Mouse (Mus musculus) kidney, adult 11 months (tissue): Measurements from ENCODE around the gene Fcrlb.

Source experiments
- DNase-seq: peaks from one replicate; pipeline ENCODE4 v3.0.0; 2022

The Fcrlb gene

DNA sequence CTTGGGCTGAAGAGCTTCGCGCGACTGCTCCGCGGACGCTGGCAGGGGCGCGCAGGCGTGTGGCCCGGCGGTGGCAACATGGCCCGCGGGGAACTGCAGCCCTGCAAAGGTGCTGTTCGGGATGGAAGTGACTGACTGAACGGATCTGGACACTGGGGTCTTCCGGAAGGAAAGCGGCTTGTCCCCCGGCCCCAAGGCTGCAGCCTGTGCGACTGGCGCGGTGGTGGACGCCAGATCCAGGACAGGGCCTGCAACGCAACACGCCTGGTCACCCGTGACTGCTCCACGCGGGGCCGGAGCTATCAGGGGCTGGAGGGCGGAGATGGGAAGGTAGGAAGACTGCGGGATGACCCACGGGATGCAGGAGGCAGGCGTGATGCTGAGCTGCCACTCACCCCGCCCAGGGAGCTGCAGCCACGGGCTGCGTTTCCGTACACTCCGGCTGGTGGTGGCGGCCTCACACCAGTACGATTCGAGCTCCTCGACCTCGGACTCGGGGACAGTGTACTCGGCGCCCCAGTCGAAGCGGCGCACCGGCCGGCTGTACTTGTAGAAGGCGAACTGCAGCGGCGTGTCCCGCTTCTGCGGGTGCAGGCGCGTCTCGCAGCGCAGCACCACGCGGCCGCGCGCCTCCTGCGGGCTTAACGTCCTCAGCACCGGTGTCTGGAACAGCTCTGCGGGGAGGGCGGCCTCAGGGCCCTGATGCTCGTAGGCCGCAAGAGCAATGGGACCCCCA lies 5.1 kb downstream of the Fcrlb start:
- DNase-seq = no peak

DNA sequence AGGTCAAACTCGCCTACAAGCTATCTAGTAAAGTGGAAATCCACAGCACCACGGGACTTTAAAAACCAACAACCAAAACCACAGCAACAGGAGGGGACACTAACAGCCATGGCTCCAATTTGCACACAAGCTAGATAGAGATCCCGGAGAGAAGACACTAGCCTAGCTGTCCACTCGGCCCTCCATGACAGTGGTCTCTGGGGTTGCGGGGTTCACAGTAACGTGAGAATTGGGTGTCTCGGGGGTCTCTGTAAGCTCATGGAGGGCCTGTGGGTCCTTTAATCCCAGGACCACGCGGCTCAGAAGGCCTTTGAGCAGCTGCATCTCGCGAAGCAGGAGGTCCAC lies 5.7 kb downstream of the Fcrlb start:
- no peak for DNase-seq

DNA sequence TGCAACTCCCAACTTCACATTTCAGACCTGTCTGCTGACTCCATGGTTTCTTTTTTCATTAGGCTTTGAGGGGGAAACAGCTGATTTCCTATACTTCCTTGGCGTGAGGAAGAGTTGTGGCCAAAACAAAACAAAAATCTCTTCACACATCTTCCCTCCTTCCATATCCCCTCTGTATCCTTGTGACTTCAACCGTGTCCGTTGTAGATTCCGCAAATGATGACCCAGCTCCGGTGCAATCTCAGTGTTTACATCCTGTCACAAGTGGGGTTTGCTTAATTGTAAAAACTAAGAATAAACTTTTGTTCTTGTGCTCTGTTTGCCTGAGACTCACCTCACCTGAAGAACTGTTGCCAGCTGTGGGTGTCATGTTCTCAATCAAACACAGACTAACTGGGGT lies 9.3 kb downstream of the Fcrlb start:
- no peak for DNase-seq

DNA sequence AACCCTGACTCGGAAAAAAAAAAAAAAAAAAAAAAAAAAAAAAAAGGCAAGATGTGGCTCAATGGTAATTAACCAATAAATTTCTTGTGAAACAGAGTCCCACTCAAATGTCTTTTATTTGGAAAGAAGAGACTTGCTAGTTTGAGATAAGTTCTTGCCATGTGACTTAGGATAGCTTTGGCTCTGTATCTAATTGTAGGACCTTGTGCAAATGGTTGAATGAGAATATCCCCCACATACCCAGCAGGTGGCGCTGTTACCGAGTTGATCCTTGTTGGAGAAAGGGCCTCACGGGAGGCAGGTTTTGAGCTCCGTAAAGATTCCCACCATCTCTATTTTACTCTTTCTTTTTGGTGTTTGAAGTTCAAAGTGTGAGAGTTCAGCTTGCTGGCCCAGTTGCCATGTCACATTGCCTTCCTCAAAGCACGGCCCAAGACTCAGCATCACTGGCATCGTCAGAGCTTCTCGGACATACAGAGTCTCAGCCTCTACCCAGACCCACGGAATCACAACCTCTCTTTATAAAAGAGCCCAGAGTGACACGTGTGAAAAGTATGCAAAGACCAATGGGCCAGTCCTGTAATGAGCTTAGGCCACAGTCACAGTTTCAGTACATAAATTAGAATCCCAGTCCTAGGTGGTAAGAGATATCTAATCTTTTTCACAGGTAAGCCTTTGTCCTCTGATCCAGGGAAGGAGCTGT lies 11.1 kb downstream of the Fcrlb start:
- peak; percentile 65 for DNase-seq

DNA sequence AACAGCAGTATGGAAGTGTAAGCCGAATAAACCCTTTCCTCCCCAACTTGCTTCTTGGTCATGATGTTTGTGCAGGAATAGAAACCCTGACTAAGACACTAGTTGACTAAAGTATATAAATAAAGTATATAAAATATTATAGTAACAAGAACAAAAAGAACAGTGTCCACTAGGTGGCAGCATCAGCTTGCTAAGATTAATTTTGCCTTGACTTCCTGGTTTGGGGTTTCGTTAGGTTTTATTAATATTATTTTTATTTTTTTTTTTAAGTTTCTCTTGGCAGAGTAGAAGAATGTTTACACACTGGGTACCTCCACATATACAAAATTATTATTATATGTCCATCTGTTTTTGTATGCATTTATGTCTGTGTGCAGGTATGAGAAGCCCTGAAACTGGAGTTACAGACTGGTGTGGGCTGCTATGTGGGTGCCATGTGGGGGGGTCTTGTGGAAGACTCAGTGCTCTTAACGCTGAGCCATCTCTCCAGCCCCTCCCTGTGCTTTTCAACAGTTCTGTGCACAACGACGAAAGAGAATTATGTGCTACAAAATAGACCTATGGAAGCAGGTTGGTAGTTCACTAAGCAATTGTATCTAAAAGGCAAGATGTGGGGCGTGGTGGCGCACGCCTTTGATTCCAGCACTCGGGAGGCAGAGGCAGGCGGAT lies 11.8 kb downstream of the Fcrlb start:
- DNase-seq = no peak

DNA sequence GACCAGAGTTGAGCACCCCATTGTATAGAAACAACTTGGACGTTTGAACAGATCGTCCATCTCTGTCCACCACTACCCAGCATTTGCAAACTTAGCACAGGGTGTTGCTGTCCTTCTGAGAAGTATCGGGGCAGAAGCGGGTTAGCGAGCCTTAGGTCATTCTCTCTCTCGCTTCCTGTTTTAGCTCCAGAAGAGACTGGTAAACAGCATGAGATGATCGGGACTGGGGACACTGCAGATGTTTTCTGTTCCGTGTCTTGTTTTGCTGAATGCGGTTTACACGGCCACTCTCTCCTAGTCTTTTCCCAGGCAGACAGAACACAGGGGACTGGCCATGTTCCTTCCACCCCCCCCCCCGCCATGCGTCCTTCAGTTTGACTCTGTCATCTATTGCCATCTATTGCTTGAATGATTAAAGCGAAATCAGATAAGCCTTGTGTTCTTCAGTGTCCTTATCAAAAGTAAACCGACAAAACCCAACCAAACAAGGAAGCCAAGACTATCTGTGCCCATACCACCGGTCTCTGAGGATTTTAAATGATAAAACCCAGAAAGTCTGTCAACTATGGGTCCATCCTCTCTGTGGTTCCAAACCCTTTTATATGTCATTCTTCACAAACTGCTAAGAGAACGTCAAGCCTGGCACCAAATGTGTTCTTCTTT lies 14.2 kb downstream of the Fcrlb start:
- no peak for DNase-seq

DNA sequence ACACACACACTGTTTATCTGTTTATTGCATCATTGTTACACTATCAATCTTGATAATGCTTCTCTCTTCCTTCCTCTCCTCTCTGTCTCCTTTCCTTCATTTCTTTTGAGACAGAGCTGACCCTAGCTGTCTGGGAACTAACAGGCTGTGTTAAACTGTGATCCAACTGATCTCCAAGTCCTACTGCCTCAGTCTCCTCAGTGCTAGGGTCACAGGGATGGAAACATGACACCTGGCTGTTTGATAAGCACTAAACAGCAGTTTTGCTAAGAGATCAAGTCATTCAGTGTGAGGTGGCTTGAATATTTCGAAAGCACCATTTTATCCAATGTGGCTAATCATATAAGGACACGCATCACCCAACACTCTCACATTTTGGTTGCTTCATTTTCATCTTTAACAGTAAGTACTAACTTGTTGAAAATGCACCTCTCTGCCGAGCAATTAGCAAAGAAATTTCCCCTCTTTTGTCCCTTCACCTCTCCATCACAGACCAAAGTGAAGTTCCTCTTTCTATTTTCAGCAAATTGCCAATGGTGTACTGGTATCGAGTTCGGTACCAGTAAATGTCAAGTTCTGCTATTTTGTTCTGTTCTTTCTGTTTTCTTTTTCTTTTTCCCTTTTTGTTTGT lies 16.0 kb downstream of the Fcrlb start:
- DNase-seq = no peak

DNA sequence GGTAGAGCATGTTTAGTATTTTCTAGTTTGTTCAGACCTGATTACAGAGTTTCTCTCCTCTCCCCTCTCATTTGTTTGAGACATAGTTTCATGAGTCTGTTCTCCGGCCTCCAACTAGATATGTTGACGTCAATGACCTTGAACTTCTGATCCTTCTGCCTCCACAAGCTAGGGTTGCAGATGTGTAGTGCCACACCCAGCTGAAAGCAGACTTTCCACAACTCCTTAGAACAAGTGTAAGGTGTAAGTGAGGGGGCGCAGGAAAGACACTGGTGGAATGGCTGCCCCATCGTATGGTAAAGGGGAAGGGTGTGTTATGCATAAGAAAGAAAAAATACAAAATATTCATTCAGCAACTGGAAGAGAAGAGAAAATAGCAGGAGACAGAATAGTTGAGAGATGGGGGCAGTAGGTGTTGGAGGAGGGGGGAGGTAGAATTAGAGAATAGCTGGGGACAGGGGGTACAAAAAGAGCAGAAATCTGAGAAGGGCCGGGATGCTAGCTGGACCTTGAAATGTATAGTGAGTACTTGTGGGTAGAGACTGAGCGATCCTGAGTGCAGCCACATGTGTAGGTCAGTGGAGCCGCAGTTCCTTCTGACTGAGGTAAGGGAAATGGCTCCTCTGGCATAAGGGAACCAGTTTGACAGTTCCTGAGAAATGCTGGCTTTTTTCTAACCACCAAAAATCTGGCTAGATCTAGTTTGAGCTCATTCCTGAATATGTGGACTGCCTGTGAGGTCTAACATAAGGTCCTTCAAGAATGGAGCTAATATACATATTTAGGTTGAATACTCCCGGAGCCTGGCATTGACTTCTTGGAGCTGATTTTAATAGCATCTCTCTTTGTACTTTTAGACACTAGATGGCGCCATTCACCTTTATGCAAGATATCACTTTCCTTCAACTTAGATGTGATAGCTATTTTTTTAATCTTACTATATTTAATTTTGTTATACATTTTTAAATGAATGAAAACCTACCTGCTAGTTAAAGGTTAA lies 17.8 kb downstream of the Fcrlb start:
- no peak for DNase-seq

DNA sequence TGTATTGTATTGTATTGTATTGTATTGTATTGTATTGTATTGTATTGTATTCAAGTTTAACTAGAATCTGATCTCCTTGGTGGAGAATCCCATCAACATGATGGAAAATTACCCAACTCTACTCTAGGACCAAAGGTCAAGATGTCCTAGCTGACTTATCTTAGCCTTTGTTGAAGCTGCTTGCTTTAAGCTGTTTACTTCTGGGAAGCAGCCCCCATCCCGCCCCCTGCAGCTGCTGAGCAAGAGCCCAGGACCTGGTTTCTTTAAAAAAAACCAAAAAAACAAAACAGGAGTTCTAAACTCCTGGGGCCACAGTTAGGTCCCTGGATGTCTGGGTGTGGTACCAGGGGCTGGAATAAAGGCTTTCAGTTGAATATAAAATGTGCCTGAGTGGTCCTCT lies 20.5 kb downstream of the Fcrlb start:
- DNase-seq = no peak

DNA sequence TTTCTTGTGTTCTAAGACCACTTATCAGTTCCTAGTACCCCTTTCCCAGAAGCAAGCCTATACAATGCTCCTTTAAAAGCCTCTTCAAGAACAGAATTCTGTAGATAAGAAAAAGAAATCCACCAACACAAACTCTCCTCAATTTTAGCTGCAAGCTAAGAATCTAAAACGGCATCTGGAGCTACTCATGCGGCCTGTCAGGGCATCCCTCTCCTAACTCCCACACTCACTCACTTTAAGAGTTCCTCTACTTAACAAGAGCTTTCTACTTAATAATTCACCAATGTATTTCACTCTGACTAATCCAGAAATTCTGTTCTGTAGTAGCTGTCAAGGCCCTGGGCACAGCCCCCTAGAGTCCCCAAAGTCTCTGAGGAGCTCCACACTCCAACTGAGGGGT lies 21.1 kb downstream of the Fcrlb start:
- no peak for DNase-seq

DNA sequence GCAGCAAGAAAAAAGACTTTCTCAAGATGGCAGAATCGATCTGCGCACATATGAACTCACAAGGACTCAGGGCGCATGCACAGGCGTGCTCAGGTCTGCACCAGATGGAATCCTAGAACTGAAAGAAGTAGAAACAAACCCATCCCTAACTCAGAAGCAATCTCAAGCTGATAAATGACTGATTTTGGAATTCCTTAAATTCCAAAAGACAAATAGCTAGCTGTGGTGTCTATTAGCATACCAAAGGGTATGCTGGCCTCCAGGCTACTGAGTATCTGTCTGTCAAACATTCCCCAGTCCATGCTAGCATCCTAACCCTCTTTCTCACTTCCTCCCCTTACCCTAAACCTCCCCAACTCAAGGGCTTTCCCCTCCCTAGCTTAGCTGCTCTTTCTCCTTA lies 23.4 kb downstream of the Fcrlb start:
- DNase-seq = no peak

DNA sequence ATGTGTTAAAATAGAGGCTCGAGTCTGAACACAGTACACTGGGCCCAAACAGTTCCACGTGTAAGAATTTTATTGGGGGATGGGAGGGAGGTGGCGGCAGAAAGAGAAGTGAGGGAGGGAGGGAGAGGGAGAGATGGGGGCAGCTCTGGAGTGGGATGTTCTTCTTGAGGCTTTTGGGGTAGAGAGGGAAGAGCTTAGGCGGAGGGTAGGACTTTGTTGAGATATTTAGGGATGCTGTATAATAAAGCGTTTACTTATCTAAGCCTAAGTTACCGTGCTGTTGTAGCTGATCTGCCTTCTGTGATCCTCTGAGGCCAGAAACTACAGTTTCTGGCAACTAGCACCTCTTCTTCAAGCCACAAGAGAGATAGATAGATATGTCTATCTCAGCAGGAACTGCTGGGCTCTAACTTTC lies 26.7 kb downstream of the Fcrlb start:
- DNase-seq = no peak

DNA sequence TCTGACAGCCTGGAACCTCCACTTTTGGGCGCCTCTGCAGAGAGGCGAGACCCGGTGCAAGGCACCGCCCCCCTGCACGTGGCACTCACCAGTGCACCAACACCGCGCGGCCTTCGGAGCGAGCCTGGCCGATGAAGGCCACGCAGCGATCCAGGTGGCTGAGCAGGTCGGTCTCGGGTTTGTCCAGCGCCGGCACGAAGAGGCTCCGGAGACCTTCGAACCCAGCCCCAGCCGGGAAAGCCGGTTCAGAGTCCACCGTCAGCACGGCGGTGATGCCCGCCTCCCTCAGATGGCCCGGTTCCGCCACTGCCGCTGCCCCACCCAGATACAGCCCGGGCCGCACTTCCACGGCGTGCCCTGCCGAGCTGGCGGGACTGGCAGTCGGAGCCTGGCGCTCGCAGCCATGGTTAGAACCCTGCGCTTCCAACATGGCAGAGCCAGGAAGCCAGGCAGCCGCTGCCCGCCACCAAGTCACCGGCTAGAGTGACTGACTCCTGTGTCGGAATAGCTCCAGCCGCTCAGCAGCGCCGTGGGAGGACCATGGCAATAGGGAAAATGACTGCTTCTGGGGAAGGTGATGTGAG lies 27.7 kb downstream of the Fcrlb start, which contains the start of the genes Gm26620 and Dusp12:
Gm26620 (plus strand) TSS at position 88 of the 584 bp plus-strand sequence.
Dusp12 (minus strand) TSS at position 563 of the 584 bp plus-strand sequence.
- DNase-seq = peak; percentile 89

DNA sequence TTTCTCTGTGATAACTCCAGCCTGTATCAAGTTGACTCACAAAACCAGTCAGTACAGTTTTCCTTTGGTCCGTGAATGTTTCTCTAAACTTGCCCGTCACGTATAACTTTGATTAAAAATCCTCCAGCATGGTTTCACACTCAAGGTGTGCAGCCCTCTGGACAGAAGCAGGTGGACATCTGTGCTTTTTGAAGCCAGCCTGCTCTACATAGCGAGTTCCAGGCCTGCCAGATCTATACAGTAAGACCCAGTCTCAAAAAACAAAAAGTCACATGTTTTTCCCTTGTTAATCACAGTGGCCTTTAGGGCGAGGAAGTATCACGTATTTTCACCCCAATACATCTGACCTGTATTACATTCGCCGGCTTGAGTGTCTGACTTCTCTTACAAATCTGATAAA lies 28.4 kb downstream of the Fcrlb start:
- no peak for DNase-seq

DNA sequence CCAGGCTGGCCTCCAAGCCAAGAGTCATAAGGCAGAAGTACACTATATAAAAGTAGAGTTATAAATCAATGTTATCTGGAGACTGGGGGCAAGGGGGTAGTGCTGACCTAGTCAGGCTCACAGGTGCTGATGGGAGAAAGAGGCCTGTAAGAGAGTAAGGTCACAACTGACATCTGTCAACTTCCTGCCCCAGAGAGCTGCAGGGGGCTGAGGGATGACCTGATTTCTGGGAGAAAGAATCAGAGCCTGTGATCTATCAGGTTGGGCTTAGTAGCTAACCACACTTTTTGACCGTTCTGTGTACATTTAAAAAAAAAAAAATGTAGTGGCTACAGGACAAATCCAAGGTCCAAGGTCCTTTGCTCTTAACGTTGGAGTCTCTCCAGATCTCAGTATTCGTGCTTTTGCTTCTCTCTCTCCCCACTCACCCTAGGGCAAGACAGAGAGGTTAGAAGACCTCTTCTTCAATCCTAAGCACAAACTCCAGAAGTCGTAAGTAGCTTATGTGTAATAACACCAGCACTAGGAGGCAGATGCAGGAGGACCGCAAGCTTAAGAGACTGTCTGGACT lies 29.7 kb downstream of the Fcrlb start:
- peak; percentile 35 for DNase-seq

DNA sequence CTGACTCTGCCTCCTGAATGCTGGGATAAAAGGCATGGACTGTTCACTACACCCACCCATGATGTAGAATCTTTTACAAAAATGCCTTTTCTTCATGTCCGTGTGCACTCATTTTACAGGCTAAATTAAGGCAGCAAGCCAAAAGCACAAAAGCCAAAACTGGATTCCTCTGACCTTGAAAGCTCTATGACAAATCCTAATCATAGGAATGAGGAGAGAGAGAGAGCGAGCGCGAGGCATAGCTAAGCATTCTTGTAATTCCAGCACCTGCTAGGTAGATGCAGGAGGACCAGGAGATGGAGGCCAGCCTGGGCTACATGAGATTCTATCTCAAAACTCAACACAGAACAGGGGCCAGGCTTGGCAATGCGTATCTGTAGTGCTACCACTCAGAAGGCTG lies 35.8 kb downstream of the Fcrlb start:
- no peak for DNase-seq

DNA sequence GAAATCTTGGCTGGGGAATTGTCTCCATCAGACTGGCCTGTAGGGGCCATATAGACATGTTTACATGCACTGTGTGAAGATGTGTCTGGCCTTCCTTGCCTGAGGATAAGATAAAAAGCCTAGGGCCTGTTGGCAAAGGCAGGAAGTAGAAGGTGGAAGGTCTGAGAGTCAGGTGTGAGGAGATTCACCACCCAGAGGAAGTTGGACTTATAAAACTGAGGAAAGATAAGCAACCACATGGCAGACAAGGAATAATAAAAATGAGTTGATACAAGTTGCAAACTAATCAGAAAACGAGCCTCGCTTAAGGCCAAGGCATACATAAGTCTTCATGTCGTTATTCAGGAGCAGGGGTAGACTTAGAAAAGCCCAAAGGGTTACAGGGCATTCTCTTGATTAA lies 37.1 kb downstream of the Fcrlb start:
- no peak for DNase-seq

DNA sequence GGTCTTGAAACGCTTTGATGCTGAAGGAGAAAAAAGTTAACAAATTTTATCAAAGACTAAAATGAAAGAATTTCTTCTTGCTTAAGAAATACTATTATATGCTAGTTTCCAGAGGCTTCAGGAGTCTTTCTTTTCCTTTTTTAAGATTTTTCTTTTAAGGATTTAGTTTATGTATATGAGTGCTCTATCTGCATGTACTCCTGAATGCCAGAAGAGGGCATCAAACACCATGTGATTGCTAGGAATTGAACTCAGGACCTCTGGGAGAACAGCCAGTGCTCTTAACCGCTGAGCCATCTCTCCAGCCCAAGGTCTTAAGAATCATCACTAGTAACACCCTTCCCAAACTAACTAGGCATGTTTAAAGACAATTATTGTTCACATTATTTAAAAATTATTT lies 40.8 kb downstream of the Fcrlb start:
- no peak for DNase-seq

DNA sequence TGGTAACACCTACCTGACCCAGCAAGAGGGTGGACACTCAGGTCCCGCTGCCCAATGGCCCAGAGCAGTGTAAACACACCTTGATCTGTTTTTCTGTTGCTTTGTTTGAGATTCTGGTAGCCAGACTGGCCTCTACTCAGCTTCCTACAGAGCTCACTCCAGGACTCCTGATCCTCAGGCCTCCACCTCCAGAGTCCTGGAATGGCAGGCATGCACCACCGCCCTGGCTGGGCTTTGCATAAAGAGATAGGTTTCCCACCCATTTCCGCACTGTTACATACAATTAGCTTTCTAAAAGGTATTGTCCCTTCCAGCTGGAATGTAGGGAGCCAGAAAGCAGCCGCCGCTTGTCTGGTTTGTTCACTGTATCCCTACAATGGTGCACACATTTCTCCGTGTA lies 41.3 kb downstream of the Fcrlb start:
- no peak for DNase-seq

DNA sequence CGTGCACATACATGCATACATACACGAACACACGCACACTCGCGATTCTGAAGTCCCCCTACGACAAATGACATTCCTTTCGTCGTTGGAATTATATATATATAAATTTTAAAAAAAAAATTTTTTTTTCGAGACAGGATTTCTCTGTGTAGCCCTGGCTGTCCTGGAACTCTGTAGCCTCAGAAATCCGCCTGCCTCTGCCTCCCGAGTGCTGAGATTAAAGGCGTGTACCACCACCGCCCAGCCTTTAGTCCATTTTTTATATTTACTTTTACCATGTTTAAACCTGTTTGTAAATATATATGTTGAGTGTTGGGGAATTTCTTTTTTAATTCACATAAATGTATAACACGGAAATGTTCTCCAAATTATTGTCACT lies 43.8 kb downstream of the Fcrlb start:
- no peak for DNase-seq
